In the genomic region with DNA sequence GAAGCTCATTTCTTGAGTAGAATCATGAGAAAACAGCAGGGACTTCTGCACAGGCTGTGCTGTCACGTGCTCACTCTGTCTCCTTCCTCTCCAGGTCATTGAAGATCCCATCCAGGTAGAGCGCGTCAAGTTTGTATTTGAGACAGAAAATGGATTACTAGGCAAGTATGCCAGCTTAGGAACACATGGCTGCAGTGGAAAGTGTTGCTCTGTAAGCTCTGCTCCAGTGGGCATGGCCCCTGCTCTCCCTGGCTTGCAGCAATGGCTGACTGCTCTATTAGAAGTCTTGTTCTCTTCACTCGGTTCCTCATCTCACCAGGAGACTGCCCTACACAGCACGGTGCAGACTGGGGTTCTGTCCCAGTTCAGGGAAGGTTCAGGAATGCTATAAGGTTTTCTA, we compare ENCODE assay signal across 35 mouse cellular contexts. TPM values are rescaled to one million over a fixed set of nuclear protein-coding genes. Genes with fewer than 3 reads are reported as not detected.
"Had no signal": no experiment of that assay in that cellular context is flagged by ENCODE, and none has a peak within 500 bp of the region (broad histone marks: within the 10 kb centered on the region; RNA-seq: fewer than 3 reads in every experiment).

No protein-coding gene starts in this region.

- DNase-seq: heart, postnatal 10 days; heart, postnatal 14 days; heart, postnatal 4 days; kidney, adult 11 months; kidney, adult 18-20 months; kidney, adult 2 months; kidney, adult 8-10 months; kidney, adult 9 months; kidney, postnatal 10 days; kidney, postnatal 14 days; kidney, postnatal 25 days; kidney, postnatal 36 days; kidney, postnatal 4 days; layer of hippocampus, adult 9-11 months; layer of hippocampus, postnatal 36 days had no signal

- H3K27ac ChIP-seq: heart, embryonic 13.5 days; heart, embryonic 15.5 days; hindbrain, embryonic 10.5 days; hindbrain, embryonic 12.5 days; hindbrain, embryonic 13.5 days; hindbrain, embryonic 14.5 days; hindbrain, embryonic 15.5 days; hindbrain, postnatal 0 days; kidney, embryonic 15.5 days; kidney, postnatal 0 days; layer of hippocampus, adult 2 months; left cerebral cortex, adult 2 months had no signal

- H3K27me3 ChIP-seq: heart, embryonic 12.5 days; heart, embryonic 13.5 days; heart, embryonic 15.5 days; hindbrain, embryonic 12.5 days; hindbrain, embryonic 13.5 days; hindbrain, embryonic 15.5 days; kidney, embryonic 15.5 days had no signal

- H3K9me3 ChIP-seq: heart, embryonic 12.5 days; heart, embryonic 13.5 days; heart, embryonic 15.5 days; hindbrain, embryonic 10.5 days; hindbrain, embryonic 12.5 days; hindbrain, embryonic 13.5 days; hindbrain, embryonic 15.5 days; kidney, embryonic 15.5 days had no signal

- H3K9ac ChIP-seq: heart, embryonic 12.5 days; heart, embryonic 13.5 days; heart, embryonic 15.5 days; hindbrain, embryonic 12.5 days; hindbrain, embryonic 13.5 days; hindbrain, embryonic 14.5 days; hindbrain, embryonic 15.5 days; kidney, embryonic 15.5 days had no signal

- H3K4me2 ChIP-seq: heart, embryonic 11.5 days; heart, embryonic 12.5 days; heart, embryonic 13.5 days; heart, embryonic 15.5 days; hindbrain, embryonic 12.5 days; hindbrain, embryonic 13.5 days; hindbrain, embryonic 14.5 days; hindbrain, embryonic 15.5 days; kidney, embryonic 15.5 days had no signal

- ATAC-seq: hindbrain, embryonic 16.5 days; hindbrain, postnatal 0 days; inflammation-experienced regulatory T-cells, adult 6 months; intestine, embryonic 16.5 days; intestine, postnatal 0 days had no signal

- H3K4me1 ChIP-seq: heart, embryonic 12.5 days; heart, embryonic 13.5 days; heart, embryonic 15.5 days; hindbrain, embryonic 10.5 days; hindbrain, embryonic 12.5 days; hindbrain, embryonic 13.5 days; hindbrain, embryonic 15.5 days; kidney, embryonic 15.5 days had no signal

- H3K4me3 ChIP-seq: heart, embryonic 12.5 days; heart, embryonic 13.5 days; heart, embryonic 15.5 days; hindbrain, embryonic 10.5 days; hindbrain, embryonic 12.5 days; hindbrain, embryonic 13.5 days; hindbrain, embryonic 15.5 days; kidney, embryonic 15.5 days; layer of hippocampus, adult 2 months; left cerebral cortex, adult 2 months had no signal

RNA-seq across cellular contexts. Expression of a gene that starts 33.7 kb away (rescaled TPM):
- total RNA-seq: heart, adult 8-10 months; heart, postnatal 10 days; heart, postnatal 14 days; heart, postnatal 25 days; heart, postnatal 4 days; layer of hippocampus, postnatal 36 days had no signal
- polyA plus RNA-seq: inflammation-experienced regulatory T-cells, adult 6 months had no signal
